ENCODE assay signal across 26 mouse cellular contexts in genomic region chr6:100178830-100179229, GRCm38 (mm10).
A peak's percentile ranks its signal among the peaks of the same experiment; 100 is the strongest.
DNase-seq lines count a peak whose midpoint lies in the region; ATAC-seq and TF ChIP-seq lines count a peak whose summit lies in the region.
"Had no signal": no experiment of that assay in that cellular context is flagged by ENCODE, and none has a peak within 500 bp of the region (broad histone marks: within the 10 kb centered on the region; RNA-seq: fewer than 3 reads in every experiment).

No protein-coding gene starts in this region.

- no peak for TF ChIP-seq POLR2A in lung, adult 2 months (IDR thresholded peaks at IDR 0.05; ENCODE audit: borderline replicate concordance, extremely low read depth, low read depth, low read length)

- no peak overlapping the region for H3K4me2 ChIP-seq in intestine, embryonic 15.5 days (replicated peaks)
- no peak overlapping the region for H3K4me2 ChIP-seq in intestine, embryonic 16.5 days (ENCODE audit: low read depth, low read length)
- H3K4me2 ChIP-seq in liver, embryonic 11.5 days = no peak overlapping the region
- H3K4me2 ChIP-seq in liver, embryonic 16.5 days (ENCODE audit: low read depth, low read length) = no peak overlapping the region
- no peak overlapping the region for H3K4me2 ChIP-seq in forebrain, embryonic 13.5 days
- H3K4me2 ChIP-seq: limb, embryonic 15.5 days had no signal

- H3K4me3 ChIP-seq in intestine, embryonic 15.5 days (replicated peaks) = no peak overlapping the region
- H3K4me3 ChIP-seq in intestine, embryonic 16.5 days (ENCODE audit: low read length) = no peak overlapping the region
- no peak overlapping the region for H3K4me3 ChIP-seq in liver, embryonic 11.5 days (ENCODE audit: low read depth, low read length)
- no peak overlapping the region for H3K4me3 ChIP-seq in liver, embryonic 16.5 days (ENCODE audit: low read depth, low read length)
- H3K4me3 ChIP-seq in lung, adult 2 months (replicated peaks; ENCODE audit: extremely low read depth, low read depth, low read length) = no peak overlapping the region
- H3K4me3 ChIP-seq in forebrain, embryonic 13.5 days = no peak overlapping the region
- H3K4me3 ChIP-seq: forebrain, embryonic 10.5 days; limb, embryonic 10.5 days; limb, embryonic 15.5 days had no signal

- ATAC-seq in intestine, embryonic 15.5 days = 0 out of 2 replicates have a peak, but pooled peaks have one; percentile 24
- ATAC-seq in intestine, embryonic 16.5 days = no peak
- ATAC-seq in liver, embryonic 11.5 days (replicated peaks; ENCODE audit: low FRiP score) = peak; percentile 87
- peak; percentile 43; the same call in 1 of the 2 replicates for ATAC-seq in liver, embryonic 16.5 days (ENCODE audit: low read depth)
- no peak for ATAC-seq in forebrain, embryonic 13.5 days
- ATAC-seq: forebrain, embryonic 16.5 days; hindbrain, embryonic 16.5 days; Patski had no signal

- no peaks in the 10 kb centered on the region for H3K36me3 ChIP-seq in intestine, embryonic 15.5 days
- no peaks in the 10 kb centered on the region for H3K36me3 ChIP-seq in intestine, embryonic 16.5 days (ENCODE audit: control insufficient read depth, insufficient read depth, low read length)
- no peaks in the 10 kb centered on the region for H3K36me3 ChIP-seq in liver, embryonic 11.5 days (ENCODE audit: control insufficient read depth, insufficient read depth, low read length)
- H3K36me3 ChIP-seq in liver, embryonic 16.5 days (ENCODE audit: control insufficient read depth, insufficient read depth) = no peaks in the 10 kb centered on the region
- H3K36me3 ChIP-seq in forebrain, embryonic 13.5 days (ENCODE audit: poor library complexity, severe bottlenecking) = no peaks in the 10 kb centered on the region
- H3K36me3 ChIP-seq: forebrain, embryonic 10.5 days; limb, embryonic 10.5 days; limb, embryonic 15.5 days had no signal

- H3K27me3 ChIP-seq in intestine, embryonic 15.5 days (replicated peaks) = no peaks in the 10 kb centered on the region
- H3K27me3 ChIP-seq in intestine, embryonic 16.5 days (replicated peaks; ENCODE audit: control insufficient read depth, insufficient read depth, low read length) = no peaks in the 10 kb centered on the region
- H3K27me3 ChIP-seq in liver, embryonic 11.5 days (replicated peaks; ENCODE audit: control insufficient read depth, insufficient read depth, low read length) = no peaks in the 10 kb centered on the region
- no peaks in the 10 kb centered on the region for H3K27me3 ChIP-seq in liver, embryonic 16.5 days (ENCODE audit: control insufficient read depth, insufficient read depth, low read depth, low read length)
- H3K27me3 ChIP-seq in forebrain, embryonic 13.5 days = no peaks in the 10 kb centered on the region
- H3K27me3 ChIP-seq: CH12.LX, Patski had no signal

- H3K9me3 ChIP-seq in intestine, embryonic 15.5 days = no peaks in the 10 kb centered on the region; the same call in 1 of the 2 replicates
- no peaks in the 10 kb centered on the region for H3K9me3 ChIP-seq in intestine, embryonic 16.5 days (ENCODE audit: control insufficient read depth, low read length)
- H3K9me3 ChIP-seq in liver, embryonic 11.5 days (ENCODE audit: control insufficient read depth, low read length) = no peaks in the 10 kb centered on the region
- H3K9me3 ChIP-seq in liver, embryonic 16.5 days (replicated peaks; ENCODE audit: control insufficient read depth, low read length) = no peaks in the 10 kb centered on the region
- H3K9me3 ChIP-seq in forebrain, embryonic 13.5 days (replicated peaks) = no peaks in the 10 kb centered on the region
- H3K9me3 ChIP-seq: forebrain, embryonic 10.5 days; limb, embryonic 10.5 days; limb, embryonic 15.5 days had no signal

- no peak overlapping the region for H3K9ac ChIP-seq in intestine, embryonic 15.5 days
- no peak overlapping the region for H3K9ac ChIP-seq in intestine, embryonic 16.5 days (ENCODE audit: low read depth, low read length)
- no peak overlapping the region for H3K9ac ChIP-seq in liver, embryonic 11.5 days (ENCODE audit: low read depth, low read length)
- H3K9ac ChIP-seq in liver, embryonic 16.5 days (ENCODE audit: low read depth, low read length) = no peak overlapping the region
- H3K9ac ChIP-seq in forebrain, embryonic 13.5 days = no peak overlapping the region
- H3K9ac ChIP-seq: limb, embryonic 15.5 days had no signal

- DNase-seq in liver, embryonic 11.5 days (ENCODE audit: low spot score) = no peak
- no peak for DNase-seq in urinary bladder, postnatal 25 days (ENCODE audit: low spot score)
- no peak for DNase-seq in lung, adult 2 months
- DNase-seq in lung, postnatal 10 days = no peak
- DNase-seq: adrenal gland, postnatal 14 days; cerebellum, adult 2 months; cerebellum, postnatal 25 days; gastrocnemius, postnatal 14 days; heart, postnatal 14 days; kidney, postnatal 14 days; layer of hippocampus, adult 9-11 months; lung, postnatal 4 days; midbrain, embryonic 14.5 days; retina, postnatal 1 day; right cerebral cortex, postnatal 14 days had no signal

- peaks cover 6% of the 10 kb centered on the region; the same call in 1 of the 2 replicates for H3K4me1 ChIP-seq in intestine, embryonic 15.5 days (replicated peaks)
- peaks cover 6% of the 10 kb centered on the region for H3K4me1 ChIP-seq in intestine, embryonic 16.5 days (ENCODE audit: control insufficient read depth, insufficient read depth, low read length)
- no peaks in the 10 kb centered on the region for H3K4me1 ChIP-seq in liver, embryonic 11.5 days (replicated peaks; ENCODE audit: control insufficient read depth, insufficient read depth, low read length)
- no peaks in the 10 kb centered on the region for H3K4me1 ChIP-seq in liver, embryonic 16.5 days (ENCODE audit: control insufficient read depth, low read depth, low read length)
- H3K4me1 ChIP-seq in lung, adult 2 months (ENCODE audit: control insufficient read depth, insufficient read depth, low read length) = peaks cover 5% of the 10 kb centered on the region
- no peaks in the 10 kb centered on the region for H3K4me1 ChIP-seq in forebrain, embryonic 13.5 days
- H3K4me1 ChIP-seq: forebrain, embryonic 10.5 days had no signal

- no peak for TF ChIP-seq CTCF in lung, adult 2 months (IDR thresholded peaks at IDR 0.05; ENCODE audit: insufficient read depth, low read length)

- no peak overlapping the region for H3K27ac ChIP-seq in intestine, embryonic 15.5 days
- no peak overlapping the region for H3K27ac ChIP-seq in intestine, embryonic 16.5 days (ENCODE audit: low read length)
- no peak overlapping the region for H3K27ac ChIP-seq in liver, embryonic 11.5 days (ENCODE audit: low read depth, low read length)
- no peak overlapping the region for H3K27ac ChIP-seq in liver, embryonic 16.5 days (ENCODE audit: low read length)
- no peak overlapping the region for H3K27ac ChIP-seq in forebrain, embryonic 13.5 days
- H3K27ac ChIP-seq: forebrain, embryonic 10.5 days; limb, embryonic 10.5 days; limb, embryonic 15.5 days had no signal

- WGBS in intestine, embryonic 15.5 days = 49% methylated on average over 3 of the region's 3 CpGs
- WGBS in intestine, embryonic 16.5 days = 50% methylated on average over 3 of the region's 3 CpGs
- 21% methylated on average over 3 of the region's 3 CpGs for WGBS in liver, embryonic 11.5 days
- 11% methylated on average over 3 of the region's 3 CpGs for WGBS in liver, embryonic 16.5 days (ENCODE audit: insufficient replicate concordance)
- WGBS in lung, adult 2 months = 66% methylated on average over 3 of the region's 3 CpGs
- WGBS in forebrain, embryonic 13.5 days = 87% methylated on average over 3 of the region's 3 CpGs

Comparison
In these comparisons a context has a peak if more than half of its experiments do, and no peak if none do; other contexts are left out.
1. ATAC-seq: peak in intestine, embryonic 15.5 days (single experiment), liver, embryonic 11.5 days (single experiment) and liver, embryonic 16.5 days (single experiment); none in intestine, embryonic 16.5 days (single experiment) and forebrain, embryonic 13.5 days (single experiment).